Mouse (Mus musculus) embryonic facial prominence, embryonic 14.5 days (tissue): ENCODE measurements around the gene Foxl1. TPM values are rescaled to one million over a fixed set of nuclear protein-coding genes. Genes with fewer than 3 reads are reported as not detected.
A peak's percentile ranks its signal among the peaks of the same experiment; 100 is the strongest.

Experiments used
- ATAC-seq: fragments of 200-750 bp; cut with Nextera tagmentation; 2 replicates; pipeline ENCODE4 v1.8.0; 2017; ENCODE audit warnings: low read depth, moderate number of reproducible peaks, moderate TSS enrichment
- DNase-seq: peaks from one replicate; pipeline ENCODE4 v3.0.0-alpha.2; 2015; ENCODE audit warnings: low spot score
- H3K27ac ChIP-seq: fragments of 300-500 bp; sonication (generic); replicated peaks from 2 replicates; pipeline ENCODE4 v1.5.1; 2014; ENCODE audit warnings: low read depth, mild to moderate bottlenecking, low read length, moderate library complexity
- H3K27me3 ChIP-seq: fragments of 300-500 bp; sonication (generic); replicated peaks from 2 replicates; pipeline ENCODE4 v1.6.1; 2014; ENCODE audit warnings: low read length; ENCODE audit not compliant: control insufficient read depth, insufficient read depth
- H3K36me3 ChIP-seq: fragments of 300-500 bp; sonication (generic); 2 replicates; pipeline ENCODE4 v1.6.1; 2014; ENCODE audit warnings: low read length, mixed read lengths; ENCODE audit not compliant: control insufficient read depth, insufficient read depth
- H3K4me1 ChIP-seq: fragments of 300-500 bp; sonication (generic); 2 replicates; pipeline ENCODE4 v1.6.1; 2014; ENCODE audit warnings: antibody characterized with exemption, low read length; ENCODE audit not compliant: control insufficient read depth, insufficient read depth
- H3K4me2 ChIP-seq: fragments of 300-500 bp; sonication (generic); 2 replicates; pipeline ENCODE4 v1.6.1; 2014; ENCODE audit warnings: low read depth, mild to moderate bottlenecking, low read length, moderate library complexity, mixed read lengths
- H3K4me3 ChIP-seq: fragments of 300-500 bp; sonication (generic); 2 replicates; pipeline ENCODE4 v1.5.1; 2014; ENCODE audit warnings: low read depth, mild to moderate bottlenecking, low read length
- H3K9ac ChIP-seq: fragments of 300-500 bp; sonication (generic); 2 replicates; pipeline ENCODE4 v1.6.1; 2014; ENCODE audit warnings: low read depth, mild to moderate bottlenecking, low read length, moderate library complexity, mixed read lengths
- H3K9me3 ChIP-seq: fragments of 300-500 bp; sonication (generic); 2 replicates; pipeline ENCODE4 v1.6.1; 2016; ENCODE audit warnings: low read length; ENCODE audit not compliant: control insufficient read depth
- WGBS: fragments of 180-500 bp; shearing (Covaris S2); extraction: QIAGEN DNeasy Blood & Tissue Kit; methylation state at CpG from one replicate; pipeline ENCODE4 v1.1.7; 2014; 5-methylcytosine and 5-hydroxymethylcytosine counted together
- polyA plus RNA-seq: library from polyadenylated mRNA; unstranded; fragments of >200 nt; fragmentation: Nextera tagmentation; extraction: Ambion mirVana; gene quantifications from 2 replicates; pipeline ENCODE4 v1.2.1, GENCODE M21; 2014

Gene Foxl1
- polyA plus RNA-seq = 0.32 and 0.96 TPM in 2 replicates

- no peak for ATAC-seq
- H3K27ac ChIP-seq = peak within 1 kb of the TSS; percentile 55; the same call in 1 of the 2 replicates
These were observed at the start of gene Foxl1 for GRCm38 (mm10) chr8:121127756-121128375. Gene Foxl1, plus strand, starts transcription at chr8:121127940.

DNA sequence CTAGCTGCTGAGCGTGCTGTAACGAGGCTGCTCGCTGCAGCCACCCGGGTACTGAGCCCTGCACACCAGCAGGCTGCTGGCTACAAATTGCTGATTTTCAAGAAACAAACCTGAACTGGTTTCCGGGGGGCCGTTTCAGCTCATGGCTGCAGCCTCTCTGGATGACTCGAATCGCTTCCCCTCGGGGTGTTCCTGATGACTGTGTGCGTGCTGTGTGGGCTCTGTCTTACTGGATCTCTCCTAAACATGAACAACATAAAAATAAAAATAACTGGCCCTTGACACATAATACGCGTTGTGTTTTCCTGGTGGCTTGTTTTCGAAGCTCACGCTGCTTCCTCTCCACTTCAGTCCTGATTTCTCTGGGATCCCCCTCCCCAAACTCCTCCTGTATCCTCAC is 49.0 kb upstream of the Foxl1 start:
- Histone ChIP-seq H3K4me3 (no peak overlapping the region), H3K4me1 (peaks cover 6% of the 10 kb centered on the region; the same call in 1 of the 2 replicates), H3K9me3 (no peaks in the 10 kb centered on the region), H3K4me2 (no peak overlapping the region), H3K27ac (no peak overlapping the region), H3K27me3 (peaks cover 99% of the 10 kb centered on the region), H3K9ac (no peak overlapping the region), H3K36me3 (no peaks in the 10 kb centered on the region)
- 4% methylated on average over 14 of the region's 14 CpGs for WGBS
- no peak for DNase-seq
- ATAC-seq = no peak

More at GRCm38 (mm10) chr8:121127756-121128375, at the start of gene Foxl1:
- H3K4me3 ChIP-seq = peak within 1 kb of the TSS; percentile 26
- 5% methylated on average over 23 of the region's 43 CpGs for WGBS
- H3K27me3 ChIP-seq = peaks cover 82% of the 10 kb centered on the region
- peaks cover 16% of the 10 kb centered on the region; the same call in 1 of the 2 replicates for H3K4me1 ChIP-seq
- H3K36me3 ChIP-seq = no peaks in the 10 kb centered on the region
- peak within 1 kb of the TSS; percentile 68 for H3K4me2 ChIP-seq
- no peaks in the 10 kb centered on the region for H3K9me3 ChIP-seq
- DNase-seq = no peak
- H3K9ac ChIP-seq = peak within 1 kb of the TSS; percentile 51

DNA sequence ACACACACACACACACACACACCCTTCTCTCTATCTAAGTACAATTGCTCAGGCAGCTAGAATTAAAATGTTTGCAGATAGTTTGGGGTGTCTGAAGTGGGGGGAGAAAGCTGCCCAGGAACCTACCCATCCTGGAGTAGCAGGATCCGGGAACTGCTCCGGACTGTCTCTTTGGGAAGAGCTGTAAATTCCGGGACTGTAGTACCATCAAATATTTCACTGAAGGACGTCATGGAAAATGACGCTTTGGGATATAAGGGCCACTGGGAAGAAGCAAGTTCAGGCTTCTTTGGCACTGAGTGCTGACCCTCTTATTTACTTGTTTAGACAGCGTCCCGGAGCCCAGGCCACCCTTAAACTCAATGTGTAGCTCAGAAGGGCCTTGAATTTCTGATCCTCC is 48.5 kb upstream of the Foxl1 start:
- H3K36me3 ChIP-seq = no peaks in the 10 kb centered on the region
- ATAC-seq = no peak
- H3K27ac ChIP-seq = no peak overlapping the region
- DNase-seq = no peak
- H3K4me3 ChIP-seq = no peak overlapping the region
- peaks cover 99% of the 10 kb centered on the region for H3K27me3 ChIP-seq
- no peak overlapping the region for H3K4me2 ChIP-seq
- H3K9me3 ChIP-seq = no peaks in the 10 kb centered on the region
- H3K9ac ChIP-seq = no peak overlapping the region; the same call in 1 of the 2 replicates
- H3K4me1 ChIP-seq = peaks cover 6% of the 10 kb centered on the region; the same call in 1 of the 2 replicates
- whole genome bisulfite sequencing = 12% methylated on average over 7 of the region's 7 CpGs

GRCm38 (mm10) chr8:121079944-121080343 is 47.8 kb upstream of the Foxl1 start:
- DNase-seq (no peak), ATAC-seq (no peak)
- Histone ChIP-seq H3K4me3 (peak overlapping the region; percentile 23), H3K4me2 (peak overlapping the region; percentile 43), H3K4me1 (peaks cover 6% of the 10 kb centered on the region; the same call in 1 of the 2 replicates), H3K9ac (no peak overlapping the region), H3K27ac (no peak overlapping the region), H3K36me3 (no peaks in the 10 kb centered on the region), H3K27me3 (peaks cover 99% of the 10 kb centered on the region), H3K9me3 (no peaks in the 10 kb centered on the region)
- WGBS = 9% methylated on average over 12 of the region's 12 CpGs

DNA sequence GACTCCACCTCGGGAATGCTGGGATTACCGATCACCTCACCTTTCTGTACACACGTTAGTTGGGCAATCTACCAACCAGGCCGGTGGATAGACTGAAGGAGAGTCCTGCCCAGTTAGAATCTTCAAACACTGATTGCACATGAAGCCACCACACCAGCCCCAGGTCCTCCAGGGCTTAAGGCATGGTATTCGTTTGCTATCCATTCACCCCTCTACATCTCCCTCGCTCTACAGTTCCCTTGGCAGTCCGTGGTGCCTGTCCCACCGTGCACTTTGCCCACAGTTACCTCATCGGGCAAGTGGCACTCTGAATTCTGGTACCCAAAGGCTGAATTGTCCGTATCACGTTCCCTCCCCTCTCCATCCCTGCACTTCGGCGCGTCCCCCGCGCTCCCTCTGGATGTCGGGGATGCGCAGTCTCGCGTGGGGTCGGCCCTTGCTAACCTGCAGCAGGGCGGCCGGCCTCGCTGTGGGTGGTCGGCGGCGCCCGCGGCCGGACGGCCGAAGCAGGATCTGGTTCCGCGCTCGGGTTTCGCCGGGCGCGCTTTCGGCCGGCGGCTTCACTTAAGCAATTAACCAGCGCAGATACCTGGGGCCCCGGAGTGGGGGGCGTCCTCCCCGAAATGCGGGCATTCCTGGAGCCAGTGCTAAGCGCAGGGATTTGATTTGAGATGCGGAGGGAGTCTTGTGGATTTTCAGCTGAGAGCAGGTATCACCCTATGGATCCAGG is 47.2 kb upstream of the Foxl1 start:
- ATAC-seq (no peak), DNase-seq (no peak)
- Histone ChIP-seq H3K27me3 (peaks cover 99% of the 10 kb centered on the region), H3K27ac (no peak overlapping the region), H3K9ac (peak overlapping the region; percentile 57), H3K4me1 (peaks cover 6% of the 10 kb centered on the region; the same call in 1 of the 2 replicates), H3K9me3 (no peaks in the 10 kb centered on the region), H3K36me3 (no peaks in the 10 kb centered on the region), H3K4me3 (peak overlapping the region; percentile 23), H3K4me2 (peak overlapping the region; percentile 43)
- under 1% methylated on average over 39 of the region's 49 CpGs for WGBS

DNA sequence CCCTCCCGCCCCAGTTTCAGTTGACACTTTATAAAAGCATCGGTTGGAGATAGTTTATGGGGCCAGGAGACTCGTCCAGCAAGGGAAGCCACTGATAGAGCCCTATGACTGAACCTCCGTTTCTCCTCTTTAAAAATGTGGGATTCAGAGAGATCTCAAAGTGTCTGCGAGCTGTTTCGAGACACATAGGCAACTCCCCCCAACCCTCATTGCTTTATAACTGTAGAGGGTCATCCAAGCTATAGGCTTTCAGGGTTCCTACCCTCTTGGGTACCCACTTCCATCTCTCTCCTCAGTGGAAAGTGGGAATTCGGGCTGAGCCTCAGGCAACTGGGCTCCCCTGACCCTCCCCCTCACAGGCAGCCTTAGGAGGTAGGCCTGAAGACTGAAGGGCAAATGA is 46.3 kb upstream of the Foxl1 start:
- H3K27me3 ChIP-seq = peaks cover 99% of the 10 kb centered on the region
- H3K4me1 ChIP-seq = peaks cover 6% of the 10 kb centered on the region; the same call in 1 of the 2 replicates
- H3K4me2 ChIP-seq = peak overlapping the region; percentile 95
- no peak overlapping the region for H3K27ac ChIP-seq
- no peaks in the 10 kb centered on the region for H3K36me3 ChIP-seq
- ATAC-seq = no peak
- H3K9ac ChIP-seq = no peak overlapping the region
- H3K9me3 ChIP-seq = no peaks in the 10 kb centered on the region
- WGBS = 10% methylated on average over 7 of the region's 7 CpGs
- DNase-seq = no peak
- peak overlapping the region; percentile 8; the same call in 1 of the 2 replicates for H3K4me3 ChIP-seq

DNA sequence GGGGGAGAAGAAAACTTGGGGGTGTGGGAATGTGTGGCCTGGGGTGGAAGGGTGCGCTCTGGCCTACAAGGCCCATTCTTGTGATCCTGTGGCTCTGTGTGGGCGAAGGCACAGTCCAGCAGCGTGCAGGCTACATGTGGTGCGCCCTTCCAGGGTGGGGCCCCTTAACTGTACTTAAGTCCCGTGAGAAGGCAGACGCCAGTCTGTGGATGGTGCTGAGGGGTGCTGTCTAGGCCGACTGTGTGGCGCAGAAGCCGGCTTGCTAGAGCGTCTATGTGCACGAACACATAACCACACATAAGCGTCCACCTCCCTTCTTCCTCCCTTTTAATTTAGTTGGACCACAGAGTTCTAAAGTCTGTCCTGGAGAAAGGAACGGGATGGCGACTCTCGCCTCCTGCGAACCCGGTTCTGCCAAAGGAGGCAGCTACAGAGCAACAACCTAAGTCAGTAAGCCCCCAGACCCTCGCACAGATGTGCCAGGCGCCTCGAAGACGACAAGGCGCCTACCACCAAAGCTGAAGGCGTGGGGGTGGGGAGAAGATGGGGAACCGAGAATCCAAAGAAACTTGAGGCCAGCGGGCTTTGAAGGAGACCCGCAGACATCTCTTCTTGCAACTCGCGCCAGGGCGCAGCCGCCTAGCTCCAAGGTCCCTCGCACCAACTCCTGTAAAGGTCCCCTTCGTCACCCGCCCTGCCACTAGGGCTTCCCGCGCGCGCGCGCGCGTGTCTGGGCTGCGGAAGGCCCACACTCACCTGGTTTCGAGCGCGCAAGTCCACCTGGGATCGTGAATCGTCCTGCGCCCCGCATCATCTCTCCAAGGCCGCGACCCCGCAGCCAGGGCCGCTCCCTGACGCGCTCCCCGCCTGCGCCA is 45.3 kb upstream of the Foxl1 start:
- peaks cover 6% of the 10 kb centered on the region; the same call in 1 of the 2 replicates for H3K4me1 ChIP-seq
- H3K27me3 ChIP-seq = peaks cover 99% of the 10 kb centered on the region
- DNase-seq (no peak), ATAC-seq (no peak)
- H3K4me3 ChIP-seq = peak overlapping the region; percentile 50
- peak overlapping the region; percentile 95 for H3K4me2 ChIP-seq
- no peaks in the 10 kb centered on the region for H3K9me3 ChIP-seq
- H3K36me3 ChIP-seq = no peaks in the 10 kb centered on the region
- 3% methylated on average over 30 of the region's 57 CpGs for WGBS
- peak overlapping the region; percentile 67 for H3K9ac ChIP-seq
- peak overlapping the region; percentile 81 for H3K27ac ChIP-seq
